Mouse (Mus musculus) layer of hippocampus, adult 2 months (tissue): Measurements from ENCODE around the gene 1700003F12Rik. TPM values are rescaled to one million over a fixed set of nuclear protein-coding genes. Genes with fewer than 3 reads are reported as not detected.
A peak's percentile ranks its signal among the peaks of the same experiment; 100 is the strongest.

Experiments
- DNase-seq, 2 experiments: peaks; one replicate each; pipeline ENCODE4 v3.0.0; 2022; ENCODE audit warnings: low spot score in 2 of 2
- H3K27ac ChIP-seq: fragments of 200-600 bp; 2 replicates; pipeline ENCODE4 v1.8.1; 2022
- H3K4me3 ChIP-seq: fragments of 200-600 bp; 2 replicates; pipeline ENCODE4 v1.8.1; 2022; ENCODE audit warnings: mild to moderate bottlenecking
- CTCF ChIP-seq: fragments of 200-600 bp; conservative IDR thresholded peaks from 2 replicates; pipeline ENCODE4 v1.8.1; 2022; ENCODE audit warnings: antibody characterized with exemption, mild to moderate bottlenecking, moderate library complexity
- long read RNA-seq, 2 experiments: library from polyadenylated mRNA; stranded (forward); transcript quantifications; one replicate each; pipeline ENCODE4 v2.0.0; 2021; ENCODE audit warnings: borderline mapping rate in 2 of 2
- total RNA-seq, 2 experiments: library from RNA; stranded (reverse); gene quantifications; 2 replicates each; pipeline ENCODE4 v1.2.3; 2021

1700003F12Rik gene
- total RNA-seq = 1 to 10 TPM in 1 of 2 experiments, not detected in 1; 1.4 TPM
- long read RNA-seq, experiment 1, partial matches to known transcripts = 0 of 1 reads
- long read RNA-seq, experiment 1, other reads (novel, unspliced or antisense) = 1 of 1 reads
- long read RNA-seq, experiment 2, partial matches to known transcripts = 0 of 1 reads
- long read RNA-seq, experiment 2, other reads (novel, unspliced or antisense) = 1 of 1 reads

GRCm38 (mm10) chr2:154546711-154547110 is at the start of gene 1700003F12Rik:
Gene 1700003F12Rik, plus strand, starts transcription at chr2:154547085.
- no peak for TF ChIP-seq CTCF
- Histone ChIP-seq H3K4me3 (no peak within 1 kb of the TSS), H3K27ac (no peak within 1 kb of the TSS)
- no peak for DNase-seq

GRCm38 (mm10) chr2:154498571-154498970 is 48.3 kb upstream of the 1700003F12Rik start:
- peak overlapping the region; percentile 2; the same call in 1 of the 2 replicates for H3K27ac ChIP-seq
- no peak for TF ChIP-seq CTCF
- H3K4me3 ChIP-seq = no peak overlapping the region
- DNase-seq = no peak

DNA sequence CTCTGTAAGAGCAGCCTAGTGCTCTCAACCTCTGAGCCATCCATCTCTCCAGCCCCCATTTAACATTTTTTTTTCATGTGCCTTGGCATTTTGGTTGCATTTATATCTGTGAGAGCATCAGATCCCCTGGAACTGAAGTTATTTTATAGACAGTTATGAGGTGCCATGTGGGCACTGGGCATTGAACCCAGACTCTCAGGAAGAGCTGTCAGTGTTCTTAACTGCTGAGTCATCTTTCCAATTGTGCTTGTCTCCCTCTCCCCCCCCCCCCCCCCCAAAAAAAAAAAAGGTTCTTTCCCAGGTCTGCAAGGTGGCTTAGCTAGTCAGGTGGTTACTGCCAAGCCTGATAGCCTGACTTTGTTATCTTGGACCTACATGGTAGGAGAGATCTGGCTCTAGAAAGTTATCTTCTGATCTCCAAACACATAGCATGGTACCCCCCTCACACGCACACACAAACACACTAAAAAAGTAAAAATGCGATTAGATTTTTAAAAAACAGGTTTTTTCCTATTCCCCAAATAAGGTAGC is 47.1 kb upstream of the 1700003F12Rik start:
- no peak for DNase-seq

GRCm38 (mm10) chr2:154500758-154501157 is 46.1 kb upstream of the 1700003F12Rik start:
- H3K4me3 ChIP-seq = no peak overlapping the region
- no peak for DNase-seq
- H3K27ac ChIP-seq = no peak overlapping the region
- TF ChIP-seq CTCF = no peak

More for the DNA sequence above, 47.1 kb upstream of the 1700003F12Rik start:
- H3K27ac ChIP-seq = no peak overlapping the region
- no peak overlapping the region for H3K4me3 ChIP-seq
- TF ChIP-seq CTCF = no peak

DNA sequence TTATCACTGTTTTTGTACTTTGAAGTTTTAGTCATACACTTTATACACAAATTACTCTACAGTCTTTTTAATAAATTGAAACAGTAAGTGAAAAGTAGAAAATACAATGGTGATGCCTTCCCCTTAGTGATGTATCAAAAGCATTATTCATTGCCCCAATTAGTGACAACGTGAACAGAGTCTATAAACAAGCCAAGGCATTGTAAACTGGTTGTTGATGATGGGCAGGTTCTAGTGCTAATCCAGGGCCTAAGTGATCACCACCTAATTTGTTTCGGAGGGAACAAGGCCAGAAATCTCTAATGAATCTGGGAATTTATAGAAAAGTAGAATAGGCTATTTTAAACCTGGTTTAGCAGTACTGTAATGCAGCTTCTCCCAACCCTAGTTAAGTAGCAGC is 39.8 kb upstream of the 1700003F12Rik start:
- no peak for TF ChIP-seq CTCF
- Histone ChIP-seq H3K4me3 (no peak overlapping the region), H3K27ac (peak overlapping the region; percentile 68)
- DNase-seq = no peak

DNA sequence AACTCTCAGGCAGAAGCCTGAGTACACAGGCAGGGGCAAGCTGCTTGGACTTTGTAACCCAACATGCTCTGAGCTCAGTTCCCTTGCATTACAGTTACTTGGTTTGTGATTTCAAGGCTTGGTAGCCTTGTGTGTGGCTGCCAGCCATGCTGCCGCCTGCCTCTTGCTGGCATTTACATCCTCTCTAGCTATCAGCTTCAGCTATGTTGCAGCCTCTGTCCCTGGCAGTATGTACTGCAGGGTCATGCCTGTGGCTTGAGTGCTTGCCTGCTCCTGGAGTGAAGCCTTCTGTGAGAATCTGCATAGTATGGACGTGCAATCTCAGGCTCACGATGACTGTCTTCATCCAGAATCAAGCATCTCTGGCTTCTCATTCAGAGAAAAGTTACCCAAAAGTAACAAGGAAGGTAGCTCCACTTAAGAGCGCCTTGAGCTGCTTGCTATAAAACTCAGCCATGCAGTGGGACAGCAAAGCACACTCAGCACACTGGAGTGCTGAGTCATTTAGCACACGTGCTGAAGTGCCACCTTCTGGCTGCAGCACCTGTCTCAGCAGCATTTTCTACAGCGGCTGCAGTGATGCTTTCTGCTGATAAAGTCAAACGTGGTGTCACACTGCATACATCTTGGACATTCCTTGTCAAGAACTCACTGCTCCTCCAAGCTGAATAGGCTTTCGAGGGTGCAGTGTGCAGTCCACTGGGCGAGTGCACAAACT is 39.2 kb upstream of the 1700003F12Rik start:
- peak in 1 of 2 experiments; percentile 14 for DNase-seq
- no peak overlapping the region for H3K4me3 ChIP-seq
- TF ChIP-seq CTCF = peak; percentile 50
- H3K27ac ChIP-seq = peak overlapping the region; percentile 68

DNA sequence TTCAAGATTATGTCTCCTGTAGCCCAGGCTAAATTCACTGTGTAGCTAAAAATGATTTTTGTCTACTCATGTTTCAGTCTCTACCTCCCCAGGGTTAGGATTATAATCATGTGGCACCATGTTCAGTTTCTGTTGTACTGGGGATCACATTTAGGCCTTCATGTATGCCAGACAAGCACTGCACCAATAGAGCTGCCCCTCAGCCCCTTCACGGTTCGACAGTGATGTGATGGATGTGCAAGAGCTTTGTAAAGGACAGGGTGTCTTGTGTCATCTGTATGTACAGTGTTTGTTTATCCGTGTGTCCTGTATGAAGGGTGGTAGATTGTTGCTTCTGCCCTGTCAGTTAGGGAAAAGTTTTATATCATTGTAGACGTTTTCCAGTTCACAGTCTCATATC is 38.4 kb upstream of the 1700003F12Rik start:
- H3K27ac ChIP-seq = peak overlapping the region; percentile 68
- no peak for TF ChIP-seq CTCF

DNA sequence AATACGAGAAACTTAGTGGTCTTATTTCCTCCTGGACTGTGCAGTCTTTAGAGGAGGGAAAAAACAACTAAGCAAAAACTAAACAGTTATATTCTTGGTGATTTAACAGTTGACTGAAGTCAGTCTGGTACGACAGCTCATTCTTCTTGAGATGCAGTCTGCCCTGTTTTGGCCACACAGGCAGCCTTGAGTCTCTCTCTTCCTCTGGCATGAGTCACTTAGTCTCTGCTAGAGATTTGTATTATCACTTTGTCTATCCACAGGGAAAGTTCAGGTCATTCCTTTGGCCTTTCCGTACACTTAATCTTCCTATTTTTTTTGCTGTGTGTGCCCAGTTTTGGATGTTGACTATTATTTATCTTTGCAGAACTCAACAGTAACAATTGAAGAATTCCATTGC is 36.7 kb upstream of the 1700003F12Rik start:
- TF ChIP-seq CTCF = no peak
- DNase-seq = no peak
- Histone ChIP-seq H3K4me3 (no peak overlapping the region), H3K27ac (no peak overlapping the region)

More for the DNA sequence above, 38.4 kb upstream of the 1700003F12Rik start:
- no peak for DNase-seq
- no peak overlapping the region for H3K4me3 ChIP-seq

- Histone ChIP-seq H3K4me3 (no peak overlapping the region), H3K27ac (peak overlapping the region; percentile 44; the same call in 1 of the 2 replicates)
- TF ChIP-seq CTCF = no peak
- no peak for DNase-seq
These were observed 29.9 kb upstream of the 1700003F12Rik start for GRCm38 (mm10) chr2:154516944-154517343.

DNA sequence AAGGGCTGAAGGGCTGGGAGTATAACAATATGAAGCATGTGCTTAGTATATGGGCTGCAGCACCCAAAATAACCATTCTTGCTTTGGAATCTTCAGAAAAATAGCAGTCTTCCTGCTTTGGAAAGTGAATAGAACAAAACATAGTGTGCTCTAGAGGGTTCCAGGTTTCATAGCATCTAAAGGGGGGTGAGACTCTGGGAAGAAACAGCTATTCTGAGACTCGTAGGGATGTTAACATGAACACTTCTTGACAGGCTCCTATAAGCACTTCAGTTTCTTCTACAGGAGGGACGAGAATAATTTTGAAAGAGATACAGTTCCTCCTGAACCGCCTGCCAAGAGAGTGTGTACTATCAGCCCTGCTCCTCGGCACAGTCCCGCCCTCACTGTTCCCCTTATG is 29.5 kb upstream of the 1700003F12Rik start:
- TF ChIP-seq CTCF = no peak
- DNase-seq = no peak
- Histone ChIP-seq H3K27ac (peak overlapping the region; percentile 44; the same call in 1 of the 2 replicates), H3K4me3 (no peak overlapping the region)

DNA sequence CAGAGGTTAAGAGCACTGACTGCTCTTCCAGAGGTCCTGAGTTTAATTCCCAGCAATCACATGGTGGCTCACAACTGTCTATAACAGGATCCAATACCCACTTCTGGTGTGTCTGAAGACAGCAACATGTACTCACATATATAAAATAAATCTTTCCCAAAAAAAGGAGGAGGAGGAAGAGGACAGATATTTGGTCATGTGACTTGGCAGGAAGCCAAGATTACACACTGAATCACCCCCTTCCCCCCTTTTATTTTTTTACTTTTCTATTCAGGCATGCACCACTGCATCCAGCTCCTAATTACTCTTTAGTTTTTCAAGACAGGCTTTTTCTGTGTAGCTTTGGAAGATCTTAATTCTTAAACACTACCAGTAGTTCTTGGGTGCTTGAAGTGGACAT is 25.4 kb upstream of the 1700003F12Rik start:
- no peak for TF ChIP-seq CTCF
- DNase-seq = no peak
- H3K4me3 ChIP-seq = no peak overlapping the region
- no peak overlapping the region for H3K27ac ChIP-seq

GRCm38 (mm10) chr2:154522334-154522733 is 24.6 kb upstream of the 1700003F12Rik start:
- H3K4me3 ChIP-seq = no peak overlapping the region
- TF ChIP-seq CTCF = no peak

GRCm38 (mm10) chr2:154525285-154525684 is 21.6 kb upstream of the 1700003F12Rik start:
- TF ChIP-seq CTCF = no peak
- H3K4me3 ChIP-seq = no peak overlapping the region
- peak; percentile 38 to 80 for DNase-seq
- peak overlapping the region; percentile 85 for H3K27ac ChIP-seq

More at GRCm38 (mm10) chr2:154522334-154522733, 24.6 kb upstream of the 1700003F12Rik start:
- H3K27ac ChIP-seq = no peak overlapping the region
- no peak for DNase-seq
